Mouse (Mus musculus): ENCODE data around the gene Hddc3.
A peak's percentile ranks its signal among the peaks of the same experiment; 100 is the strongest.

DNA sequence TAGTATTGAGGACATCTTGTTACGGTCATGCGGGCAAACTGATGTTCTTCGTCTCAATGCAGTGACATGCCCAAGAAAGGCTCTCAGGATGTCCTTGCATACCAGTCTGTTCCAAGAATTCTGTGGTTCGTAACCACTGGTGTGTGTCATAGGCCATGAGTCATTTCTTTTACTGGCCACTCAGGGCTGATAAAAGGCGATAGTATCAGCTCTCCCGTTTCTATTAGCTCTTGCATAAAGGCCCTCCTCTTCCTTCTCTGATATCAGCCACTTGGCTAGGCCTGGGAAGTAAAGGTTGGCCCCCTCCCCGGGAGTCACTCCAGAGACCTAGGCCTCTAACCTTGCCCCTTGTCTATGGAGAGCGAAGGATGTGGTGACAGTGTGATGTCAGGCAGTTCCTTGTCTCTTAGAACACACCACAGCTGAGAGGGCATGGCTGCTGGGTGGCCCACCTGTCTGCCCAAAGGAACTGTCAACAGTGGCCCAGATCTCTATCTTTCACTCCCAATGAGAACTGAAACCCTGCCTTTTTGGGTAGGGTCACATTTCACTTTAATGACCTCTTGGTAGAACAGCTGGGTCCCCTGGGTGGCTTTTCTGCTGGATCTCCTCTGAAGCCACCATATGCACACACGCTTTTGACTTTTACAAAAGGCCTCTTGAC is 32.6 kb downstream of the Hddc3 start:
- TF ChIP-seq SIN3A (IDR thresholded peaks at IDR 0.05; ENCODE audit: low read length): peak; percentile 54
- no peak for TF ChIP-seq CTCF (IDR thresholded peaks at IDR 0.05 in 2 of 3, conservative IDR thresholded peaks at IDR 0.05 in 1 of 3; ENCODE audit: control insufficient read depth in 1 of 3, insufficient read depth in 1 of 3, low read depth in 2 of 3, low read length in 3 of 3, poor library complexity in 1 of 3, severe bottlenecking in 1 of 3)
- no peak for TF ChIP-seq KAT2A (conservative IDR thresholded peaks at IDR 0.05; ENCODE audit: low read depth, low read length)
